9 mouse cellular contexts compared by ENCODE assay signal in genomic region chr10:69889779-69890178, GRCm38 (mm10).
A peak's percentile ranks its signal among the peaks of the same experiment; 100 is the strongest.
DNase-seq lines count a peak whose midpoint lies in the region; ATAC-seq and TF ChIP-seq lines count a peak whose summit lies in the region.
"Had no signal": no experiment of that assay in that cellular context is flagged by ENCODE, and none has a peak within 500 bp of the region (broad histone marks: within the 10 kb centered on the region; RNA-seq: fewer than 3 reads in every experiment).

No protein-coding gene starts in this region.

- TF ChIP-seq CTCF in midbrain, postnatal 0 days (IDR thresholded peaks at IDR 0.05), result peak; percentile 89

- no peaks in the 10 kb centered on the region for H3K4me1 ChIP-seq in midbrain, postnatal 0 days (ENCODE audit: insufficient read depth, low read length)
- H3K4me1 ChIP-seq in midbrain, embryonic 13.5 days (replicated peaks), result no peaks in the 10 kb centered on the region
- no peaks in the 10 kb centered on the region for H3K4me1 ChIP-seq in limb, embryonic 14.5 days (ENCODE audit: control insufficient read depth, insufficient read depth, low read length)
- no peaks in the 10 kb centered on the region for H3K4me1 ChIP-seq in midbrain, embryonic 15.5 days
- H3K4me1 ChIP-seq: midbrain, embryonic 12.5 days had no signal

- no peak overlapping the region for H3K27ac ChIP-seq in midbrain, postnatal 0 days (ENCODE audit: low read depth, low read length)
- H3K27ac ChIP-seq in midbrain, embryonic 13.5 days, result no peak overlapping the region
- no peak overlapping the region for H3K27ac ChIP-seq in limb, embryonic 14.5 days (replicated peaks; ENCODE audit: low read depth, low read length)
- no peak overlapping the region for H3K27ac ChIP-seq in midbrain, embryonic 15.5 days
- H3K27ac ChIP-seq: midbrain, embryonic 12.5 days had no signal

- H3K9me3 ChIP-seq in midbrain, postnatal 0 days (ENCODE audit: low read length), result no peaks in the 10 kb centered on the region
- H3K9me3 ChIP-seq in midbrain, embryonic 13.5 days, result no peaks in the 10 kb centered on the region
- H3K9me3 ChIP-seq in limb, embryonic 14.5 days (ENCODE audit: control insufficient read depth, low read length), result no peaks in the 10 kb centered on the region
- H3K9me3 ChIP-seq in midbrain, embryonic 15.5 days, result no peaks in the 10 kb centered on the region
- H3K9me3 ChIP-seq: midbrain, embryonic 12.5 days had no signal

- peaks cover 22% of the 10 kb centered on the region for H3K36me3 ChIP-seq in midbrain, postnatal 0 days (ENCODE audit: insufficient read depth, low read length)
- peaks cover 44% of the 10 kb centered on the region for H3K36me3 ChIP-seq in midbrain, embryonic 13.5 days
- peaks cover 7% of the 10 kb centered on the region; the same call in 1 of the 2 replicates for H3K36me3 ChIP-seq in limb, embryonic 14.5 days (ENCODE audit: control insufficient read depth, insufficient read depth, low read length)
- peaks cover 20% of the 10 kb centered on the region for H3K36me3 ChIP-seq in midbrain, embryonic 15.5 days (replicated peaks)

- ATAC-seq in midbrain, postnatal 0 days (ENCODE audit: low FRiP score), result no peak
- no peak for ATAC-seq in midbrain, embryonic 13.5 days
- no peak for ATAC-seq in limb, embryonic 14.5 days (ENCODE audit: low FRiP score, low read depth)
- no peak for ATAC-seq in erythroblast, adult 5-6 weeks (replicated peaks; ENCODE audit: low FRiP score, poor library complexity, severe bottlenecking)
- ATAC-seq in midbrain, embryonic 15.5 days (replicated peaks), result no peak

- TF ChIP-seq POLR2A in limb, embryonic 14.5 days (IDR thresholded peaks at IDR 0.05; ENCODE audit: borderline replicate concordance, extremely low read depth, insufficient read depth, insufficient read length), result no peak

- intact Hi-C loops in gastrocnemius, postnatal 14 days (cut with DNase I; ENCODE audit: low total_unique reads), result no loop called here

- no peak overlapping the region for H3K4me3 ChIP-seq in midbrain, postnatal 0 days (ENCODE audit: low read depth, low read length)
- H3K4me3 ChIP-seq in midbrain, embryonic 13.5 days (replicated peaks), result no peak overlapping the region
- H3K4me3 ChIP-seq in limb, embryonic 14.5 days (replicated peaks; ENCODE audit: low read length), result no peak overlapping the region
- no peak overlapping the region for H3K4me3 ChIP-seq in midbrain, embryonic 15.5 days
- H3K4me3 ChIP-seq: midbrain, embryonic 12.5 days had no signal

- H3K27me3 ChIP-seq in midbrain, postnatal 0 days (ENCODE audit: insufficient read depth, low read length), result no peaks in the 10 kb centered on the region
- no peaks in the 10 kb centered on the region for H3K27me3 ChIP-seq in midbrain, embryonic 13.5 days
- no peaks in the 10 kb centered on the region for H3K27me3 ChIP-seq in limb, embryonic 14.5 days (ENCODE audit: control insufficient read depth, insufficient read depth, low read length)
- H3K27me3 ChIP-seq in midbrain, embryonic 15.5 days (replicated peaks), result no peaks in the 10 kb centered on the region
- H3K27me3 ChIP-seq: midbrain, embryonic 12.5 days had no signal

- H3K4me2 ChIP-seq in midbrain, postnatal 0 days (ENCODE audit: low read depth, low read length, poor library complexity, severe bottlenecking), result no peak overlapping the region
- H3K4me2 ChIP-seq in midbrain, embryonic 13.5 days (replicated peaks), result no peak overlapping the region
- H3K4me2 ChIP-seq in limb, embryonic 14.5 days (replicated peaks; ENCODE audit: low read depth, low read length, severe bottlenecking), result no peak overlapping the region
- no peak overlapping the region for H3K4me2 ChIP-seq in midbrain, embryonic 15.5 days
- H3K4me2 ChIP-seq: midbrain, embryonic 12.5 days had no signal

- no peak overlapping the region for H3K9ac ChIP-seq in midbrain, postnatal 0 days (replicated peaks; ENCODE audit: low read length, poor library complexity, severe bottlenecking)
- no peak overlapping the region for H3K9ac ChIP-seq in midbrain, embryonic 13.5 days (replicated peaks)
- no peak overlapping the region for H3K9ac ChIP-seq in limb, embryonic 14.5 days (ENCODE audit: low read depth, low read length, severe bottlenecking)
- no peak overlapping the region for H3K9ac ChIP-seq in midbrain, embryonic 15.5 days
- H3K9ac ChIP-seq: midbrain, embryonic 12.5 days had no signal

- peak; percentile 41 for DNase-seq in gastrocnemius, postnatal 14 days
- no peak for DNase-seq in gastrocnemius, adult 8-10 months (ENCODE audit: low spot score in 2 of 2)
- peak; percentile 80 for DNase-seq in midbrain, postnatal 0 days (ENCODE audit: low spot score)
- DNase-seq in brain, adult 2 months (ENCODE audit: low read depth, low spot score), result peak; percentile 67
- DNase-seq in limb, embryonic 14.5 days (ENCODE audit: low spot score), result peak; percentile 30

- WGBS in midbrain, postnatal 0 days, result 12% methylated on average over 6 of the region's 6 CpGs
- WGBS in midbrain, embryonic 13.5 days, result 20% methylated on average over 6 of the region's 6 CpGs
- 18% methylated on average over 6 of the region's 6 CpGs for WGBS in limb, embryonic 14.5 days
- WGBS in midbrain, embryonic 15.5 days, result 19% methylated on average over 6 of the region's 6 CpGs

Comparison
In these comparisons a context has a peak if more than half of its experiments do, and no peak if none do; other contexts are left out.
1. DNase-seq: peak in gastrocnemius, postnatal 14 days (single experiment), midbrain, postnatal 0 days (single experiment), brain, adult 2 months (single experiment) and limb, embryonic 14.5 days (single experiment); none in gastrocnemius, adult 8-10 months (0 of 2).